Mouse (Mus musculus): ENCODE results near the gene Atp5g2. TPM values are rescaled to one million over a fixed set of nuclear protein-coding genes. Genes with fewer than 3 reads are reported as not detected.

Atp5g2 gene
- 57.0 and 81.6 TPM in 2 replicates for polyA plus RNA-seq (2015; fragmentation: Nextera tagmentation; extraction: Ambion mirVana)

GRCm38 (mm10) chr15:102672215-102673071 lies at the start of gene Atp5g2:
Gene Atp5g2 (minus strand): TSS chr15:102672352.

GRCm38 (mm10) chr15:102624970-102625686 lies 47.0 kb downstream of the Atp5g2 start, which contains the start of the genes Gm28047 and Atf7:
Gene Gm28047 (minus strand): TSS chr15:102625067.
Gene Atf7 (minus strand): TSS chr15:102625464.

Small RNA genes within 50 kb of the gene (microRNA-seq; reads per million reads assigned to microRNA genes)
- gene Mir688 (ENCODE audit: borderline replicate concordance, insufficient number of aligned reads): not detected

Other genes with a start within 250 kb of the Atp5g2 start
- 1.2 and 2.9 TPM in 2 replicates for gene Amhr2, start 227.0 kb downstream of the Atp5g2 start, polyA plus RNA-seq (2015; fragmentation: Nextera tagmentation; extraction: Ambion mirVana)
- 115 and 172 TPM in 2 replicates for gene Prr13, start 213.3 kb downstream of the Atp5g2 start, polyA plus RNA-seq (2015; fragmentation: Nextera tagmentation; extraction: Ambion mirVana)
- gene Pcbp2, start 201.8 kb downstream of the Atp5g2 start, polyA plus RNA-seq (2015; fragmentation: Nextera tagmentation; extraction: Ambion mirVana): 120 and 135 TPM in 2 replicates
- 5.6 and 8.0 TPM in 2 replicates for gene Gm10337, start 168.6 kb downstream of the Atp5g2 start, polyA plus RNA-seq (2015; fragmentation: Nextera tagmentation; extraction: Ambion mirVana)
- gene Map3k12, start 155.3 kb downstream of the Atp5g2 start, polyA plus RNA-seq (2015; fragmentation: Nextera tagmentation; extraction: Ambion mirVana): 9.7 and 11.3 TPM in 2 replicates
- 33.9 and 41.3 TPM in 2 replicates for gene Tarbp2, start 154.2 kb downstream of the Atp5g2 start, polyA plus RNA-seq (2015; fragmentation: Nextera tagmentation; extraction: Ambion mirVana)
- 1.3 TPM in 2 replicates for gene Npff, start 147.4 kb downstream of the Atp5g2 start, polyA plus RNA-seq (2015; fragmentation: Nextera tagmentation; extraction: Ambion mirVana)
- gene Gm28047, start 47.3 kb downstream of the Atp5g2 start, polyA plus RNA-seq (2015; fragmentation: Nextera tagmentation; extraction: Ambion mirVana): 0.62 TPM in 1 of 2 replicates, not detected in the other
- gene Atf7, start 46.9 kb downstream of the Atp5g2 start, polyA plus RNA-seq (2015; fragmentation: Nextera tagmentation; extraction: Ambion mirVana): 19.3 and 20.7 TPM in 2 replicates
- gene Calcoco1, start 49.8 kb upstream of the Atp5g2 start, polyA plus RNA-seq (2015; fragmentation: Nextera tagmentation; extraction: Ambion mirVana): 62.0 and 93.0 TPM in 2 replicates
- gene Hoxc13, start 248.8 kb upstream of the Atp5g2 start, polyA plus RNA-seq (2015; fragmentation: Nextera tagmentation; extraction: Ambion mirVana): not detected in 2 replicates